Mouse (Mus musculus) limb, embryonic 14.5 days (tissue): ENCODE results near the gene Wfs1. TPM values are rescaled to one million over a fixed set of nuclear protein-coding genes. Genes with fewer than 3 reads are reported as not detected.
A peak's percentile ranks its signal among the peaks of the same experiment; 100 is the strongest.

Experiments
- ATAC-seq: fragments of 200-750 bp; cut with Nextera tagmentation; 2 replicates; pipeline ENCODE4 v1.8.0; 2017; ENCODE audit warnings: low read depth, moderate number of reproducible peaks, moderate TSS enrichment; ENCODE audit not compliant: low FRiP score
- DNase-seq: peaks from one replicate; pipeline ENCODE4 v3.0.0-alpha.2; 2015; ENCODE audit warnings: low spot score
- H3K27ac ChIP-seq: fragments of 300-500 bp; sonication (generic); replicated peaks from 2 replicates; pipeline ENCODE4 v1.5.1; 2014; ENCODE audit warnings: low read depth, mild to moderate bottlenecking, low read length, moderate library complexity, mixed read lengths
- H3K27me3 ChIP-seq: fragments of 300-500 bp; sonication (generic); 2 replicates; pipeline ENCODE4 v1.6.1; 2014; ENCODE audit warnings: low read length, mixed read lengths; ENCODE audit not compliant: control insufficient read depth, insufficient read depth
- H3K36me3 ChIP-seq: fragments of 300-500 bp; sonication (generic); 2 replicates; pipeline ENCODE4 v1.6.1; 2014; ENCODE audit warnings: mild to moderate bottlenecking, low read length, moderate library complexity, mixed read lengths; ENCODE audit not compliant: control insufficient read depth, insufficient read depth
- H3K4me1 ChIP-seq: fragments of 300-500 bp; sonication (generic); 2 replicates; pipeline ENCODE4 v1.6.1; 2014; ENCODE audit warnings: antibody characterized with exemption, low read length, mixed read lengths; ENCODE audit not compliant: control insufficient read depth, insufficient read depth
- H3K4me2 ChIP-seq: fragments of 300-500 bp; sonication (generic); replicated peaks from 2 replicates; pipeline ENCODE4 v1.6.1; 2014; ENCODE audit warnings: low read depth, mild to moderate bottlenecking, low read length, moderate library complexity; ENCODE audit not compliant: severe bottlenecking
- H3K4me3 ChIP-seq: fragments of 300-500 bp; sonication (generic); replicated peaks from 2 replicates; pipeline ENCODE4 v1.5.1; 2014; ENCODE audit warnings: low read length
- H3K9ac ChIP-seq: fragments of 300-500 bp; sonication (generic); 2 replicates; pipeline ENCODE4 v1.6.1; 2014; ENCODE audit warnings: mild to moderate bottlenecking, low read depth, low read length, moderate library complexity; ENCODE audit not compliant: severe bottlenecking
- H3K9me3 ChIP-seq: fragments of 300-500 bp; sonication (generic); 2 replicates; pipeline ENCODE4 v1.6.1; 2016; ENCODE audit warnings: low read length; ENCODE audit not compliant: control insufficient read depth
- POLR2A ChIP-seq: fragments of 200-500 bp; IDR thresholded peaks from 2 replicates; pipeline ENCODE4 v1.8.0; 2012; ENCODE audit warnings: inconsistent platforms, mild to moderate bottlenecking, moderate library complexity, borderline replicate concordance; ENCODE audit not compliant: insufficient read depth, insufficient read length; ENCODE audit errors: extremely low read depth
- WGBS: fragments of 180-500 bp; shearing (Covaris S2); extraction: QIAGEN DNeasy Blood & Tissue Kit; methylation state at CpG from one replicate; pipeline ENCODE4 v1.1.7; 2014; 5-methylcytosine and 5-hydroxymethylcytosine counted together
- polyA plus RNA-seq, 2 experiments: library from polyadenylated mRNA; depleted of rRNA in 1 of 2; stranded (reverse) in 1 of 2; unstranded in 1 of 2; fragments of >200 nt; fragmentation: Nextera tagmentation in 1 of 2; extraction: Ambion mirVana in 1 of 2; gene quantifications; 2 replicates each; pipeline versions ENCODE4 v1.2.1 to v1.2.3; 2012 to 2014

Wfs1 gene
- polyA plus RNA-seq, 2 experiments: 11.2 to 12.8 TPM

GRCm38 (mm10) chr5:36935486-36936473, 53.2 kb downstream of the Wfs1 start:
- peak; percentile 49 for DNase-seq
- Histone ChIP-seq H3K27me3 (no peaks in the 10 kb centered on the region), H3K4me2 (no peak overlapping the region), H3K27ac (no peak overlapping the region), H3K9me3 (no peaks in the 10 kb centered on the region), H3K36me3 (no peaks in the 10 kb centered on the region), H3K9ac (no peak overlapping the region), H3K4me3 (no peak overlapping the region), H3K4me1 (no peaks in the 10 kb centered on the region)
- WGBS: 54% methylated on average over 17 of the region's 17 CpGs
- ATAC-seq: peak; percentile 71; the same call in 1 of the 2 replicates
- no peak for TF ChIP-seq POLR2A

- 25% methylated on average over 8 of the region's 8 CpGs for WGBS
- no peak overlapping the region for H3K4me2 ChIP-seq
- no peak for DNase-seq
- no peak overlapping the region for H3K27ac ChIP-seq
- H3K36me3 ChIP-seq: no peaks in the 10 kb centered on the region
- no peaks in the 10 kb centered on the region for H3K9me3 ChIP-seq
- H3K9ac ChIP-seq: no peak overlapping the region
- no peak for TF ChIP-seq POLR2A
- no peaks in the 10 kb centered on the region for H3K4me1 ChIP-seq
- no peaks in the 10 kb centered on the region for H3K27me3 ChIP-seq
- no peak overlapping the region for H3K4me3 ChIP-seq
- ATAC-seq: peak; percentile 37; the same call in 1 of the 2 replicates
These were observed 55.6 kb downstream of the Wfs1 start for GRCm38 (mm10) chr5:36933383-36933782.

- Histone ChIP-seq H3K27me3 (no peaks in the 10 kb centered on the region), H3K4me2 (no peak overlapping the region), H3K36me3 (no peaks in the 10 kb centered on the region), H3K27ac (no peak overlapping the region), H3K4me3 (no peak overlapping the region), H3K9ac (no peak overlapping the region), H3K9me3 (no peaks in the 10 kb centered on the region), H3K4me1 (no peaks in the 10 kb centered on the region)
- no peak for TF ChIP-seq POLR2A
- 61% methylated on average over 3 of the region's 3 CpGs for WGBS
- DNase-seq (no peak), ATAC-seq (no peak)
These were observed 59.6 kb downstream of the Wfs1 start for GRCm38 (mm10) chr5:36929376-36929775.

DNA sequence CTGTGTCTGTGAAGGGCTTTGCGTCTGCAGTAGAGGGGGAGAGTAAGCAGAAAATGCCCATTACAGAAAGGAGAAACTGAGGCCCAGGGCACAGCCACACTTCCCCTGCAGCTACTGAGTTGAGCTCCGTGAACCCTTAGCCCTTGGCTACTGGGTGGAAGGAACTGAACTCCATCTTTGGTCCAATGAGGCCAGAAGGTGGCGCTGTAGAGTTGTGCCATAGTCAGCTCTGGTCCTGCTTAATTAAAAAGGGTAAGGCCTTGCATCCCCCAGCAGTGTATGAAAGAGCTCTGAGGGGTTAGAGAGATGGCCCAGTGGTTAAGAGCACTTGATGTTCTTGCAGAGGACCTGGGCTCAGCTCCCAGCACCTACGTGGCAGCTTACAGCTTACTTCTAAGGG, 60.3 kb downstream of the Wfs1 start:
- H3K4me2 ChIP-seq: no peak overlapping the region
- H3K27ac ChIP-seq: no peak overlapping the region
- 57% methylated on average over 4 of the region's 4 CpGs for WGBS
- H3K4me1 ChIP-seq: no peaks in the 10 kb centered on the region
- no peaks in the 10 kb centered on the region for H3K36me3 ChIP-seq
- no peak overlapping the region for H3K9ac ChIP-seq
- no peak for DNase-seq
- no peak for TF ChIP-seq POLR2A
- H3K4me3 ChIP-seq: no peak overlapping the region
- no peaks in the 10 kb centered on the region for H3K9me3 ChIP-seq
- ATAC-seq: no peak
- no peaks in the 10 kb centered on the region for H3K27me3 ChIP-seq

DNA sequence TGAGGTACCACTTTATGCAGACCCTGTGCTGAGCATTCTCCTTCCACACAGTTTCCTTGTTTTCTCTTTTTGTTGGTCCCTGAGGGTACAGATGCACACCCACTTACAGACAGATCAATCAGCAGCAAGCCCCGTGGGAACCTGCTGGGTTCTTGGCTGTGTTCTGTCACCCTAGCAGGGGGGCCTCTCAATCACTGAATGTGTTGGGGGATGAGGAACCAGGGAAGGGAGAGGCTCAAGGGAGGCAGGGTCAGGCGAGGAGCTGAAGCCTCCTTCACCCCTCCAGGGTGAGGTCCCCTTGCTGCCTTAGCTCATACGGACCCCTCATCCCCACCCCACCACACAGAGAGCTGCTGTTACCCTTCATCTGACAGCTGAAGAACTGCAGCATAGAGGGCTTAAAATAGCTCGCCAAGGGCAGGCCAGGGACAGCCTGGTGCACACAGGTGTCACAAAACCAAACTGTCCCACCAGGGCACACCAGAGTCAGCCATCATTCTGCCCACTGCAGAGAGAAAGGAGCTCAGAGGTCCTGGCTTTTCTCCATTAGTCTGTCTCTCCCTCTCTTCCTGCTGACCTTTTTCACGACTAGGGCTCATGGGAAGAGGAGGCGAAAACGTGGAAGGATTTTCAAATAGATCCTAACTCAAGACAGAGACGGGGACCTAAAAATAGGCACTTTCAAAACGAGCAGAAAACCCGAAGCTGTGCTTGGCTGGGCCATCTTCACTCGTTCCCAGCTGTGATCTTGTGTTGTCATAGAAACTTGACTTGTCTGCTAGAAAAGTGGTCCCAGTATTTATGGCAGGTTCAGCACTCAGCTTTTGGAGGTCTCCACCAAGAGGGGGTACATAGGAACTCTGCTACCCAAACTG, 64.9 kb downstream of the Wfs1 start:
- Histone ChIP-seq H3K9ac (no peak overlapping the region), H3K27me3 (no peaks in the 10 kb centered on the region), H3K27ac (no peak overlapping the region), H3K9me3 (no peaks in the 10 kb centered on the region), H3K4me2 (no peak overlapping the region), H3K36me3 (no peaks in the 10 kb centered on the region), H3K4me3 (no peak overlapping the region), H3K4me1 (0 out of 2 replicates have a peak, but pooled peaks cover 3% of the 10 kb centered on the region)
- ATAC-seq: no peak
- TF ChIP-seq POLR2A: no peak
- WGBS: 41% methylated on average over 11 of the region's 11 CpGs
- no peak for DNase-seq
